Mouse (Mus musculus): ENCODE data around the gene Tent5c.

GRCm38 (mm10) chr3:100482324-100482911 lies 6.7 kb downstream of the Tent5c start:
- TF ChIP-seq MXI1 (IDR thresholded peaks at IDR 0.05; ENCODE audit: low read depth, low read length) (peak; percentile 56), NRF1 (IDR thresholded peaks at IDR 0.05; ENCODE audit: insufficient read depth, low read depth, low read length, poor library complexity, severe bottlenecking) (no peak), GABPA (IDR thresholded peaks at IDR 0.05; ENCODE audit: low read depth, low read length) (no peak), CTCF (IDR thresholded peaks at IDR 0.05 in 2 of 3, conservative IDR thresholded peaks at IDR 0.05 in 1 of 3; ENCODE audit: control insufficient read depth in 1 of 3, insufficient read depth in 1 of 3, low read depth in 2 of 3, low read length in 3 of 3, poor library complexity in 1 of 3, severe bottlenecking in 1 of 3) (no peak), ZMIZ1 (IDR thresholded peaks at IDR 0.05; ENCODE audit: low read depth, low read length) (no peak), E2F4 (IDR thresholded peaks at IDR 0.05; ENCODE audit: borderline replicate concordance, low read depth, low read length) (no peak), NELFE (IDR thresholded peaks at IDR 0.05; ENCODE audit: low read depth, low read length) (no peak), EP300 (IDR thresholded peaks at IDR 0.05; ENCODE audit: low read depth in 1 of 2, low read length in 2 of 2) (peak; percentile 73 to 74), USF1 (IDR thresholded peaks at IDR 0.05; ENCODE audit: low read depth, low read length) (no peak), TCF12 (IDR thresholded peaks at IDR 0.05; ENCODE audit: low read depth, low read length) (peak; percentile 73), ELF1 (IDR thresholded peaks at IDR 0.05; ENCODE audit: low read depth, low read length) (no peak)

All from MEL (cell line).